Mouse (Mus musculus) midbrain, embryonic 14.5 days (tissue): Measurements from ENCODE around the gene Tbx1. TPM values are rescaled to one million over a fixed set of nuclear protein-coding genes. Genes with fewer than 3 reads are reported as not detected.
"Not testable (repeated sequence)": the region's sequence is repeated elsewhere in the genome, so short reads cannot be mapped to it uniquely, and the experiment has no call there.

Experiments used
- ATAC-seq: fragments of 200-750 bp; cut with Nextera tagmentation; 2 replicates; pipeline ENCODE4 v1.8.0; 2017; ENCODE audit warnings: moderate number of reproducible peaks, moderate library complexity; ENCODE audit not compliant: low FRiP score, low TSS enrichment
- DNase-seq: peaks from one replicate; pipeline ENCODE4 v3.0.0-alpha.2; 2015
- H3K27ac ChIP-seq: fragments of 300-500 bp; sonication (generic); replicated peaks from 2 replicates; pipeline ENCODE4 v1.5.1; 2014; ENCODE audit warnings: mild to moderate bottlenecking, low read depth, low read length, moderate library complexity
- H3K27me3 ChIP-seq: fragments of 300-500 bp; sonication (generic); 2 replicates; pipeline ENCODE4 v1.6.1; 2014; ENCODE audit warnings: low read length, control low read depth, mixed read lengths; ENCODE audit not compliant: control insufficient read depth, insufficient read depth
- H3K36me3 ChIP-seq: fragments of 300-500 bp; sonication (generic); 2 replicates; pipeline ENCODE4 v1.6.1; 2014; ENCODE audit warnings: low read length, control low read depth; ENCODE audit not compliant: control insufficient read depth, insufficient read depth
- H3K4me1 ChIP-seq: fragments of 300-500 bp; sonication (generic); 2 replicates; pipeline ENCODE4 v1.6.1; 2014; ENCODE audit warnings: mild to moderate bottlenecking, antibody characterized with exemption, low read length, control low read depth; ENCODE audit not compliant: control insufficient read depth, insufficient read depth
- H3K4me2 ChIP-seq: fragments of 300-500 bp; sonication (generic); 2 replicates; pipeline ENCODE4 v1.6.1; 2014; ENCODE audit warnings: mild to moderate bottlenecking, low read length, moderate library complexity
- H3K4me3 ChIP-seq: fragments of 300-500 bp; sonication (generic); replicated peaks from 2 replicates; pipeline ENCODE4 v1.5.1; 2014; ENCODE audit warnings: low read depth, low read length
- H3K9ac ChIP-seq: fragments of 300-500 bp; sonication (generic); replicated peaks from 2 replicates; pipeline ENCODE4 v1.6.1; 2014; ENCODE audit warnings: mild to moderate bottlenecking, low read length, moderate library complexity
- H3K9me3 ChIP-seq: fragments of 300-500 bp; sonication (generic); 2 replicates; pipeline ENCODE4 v1.6.1; 2016; ENCODE audit warnings: low read length, control low read depth, mixed read lengths; ENCODE audit not compliant: control insufficient read depth
- WGBS: fragments of 180-500 bp; shearing (Covaris S2); extraction: QIAGEN DNeasy Blood & Tissue Kit; methylation state at CpG from one replicate; pipeline ENCODE4 v1.1.7; 2014; 5-methylcytosine and 5-hydroxymethylcytosine counted together
- polyA plus RNA-seq: library from polyadenylated mRNA; unstranded; fragments of >200 nt; fragmentation: Nextera tagmentation; extraction: Ambion mirVana; gene quantifications from 2 replicates; pipeline ENCODE4 v1.2.1, GENCODE M21; 2014

Gene Tbx1
- polyA plus RNA-seq, 1 experiment from 2014 or later = 0.34 TPM

GRCm38 (mm10) chr16:18533061-18533460 lies 57.4 kb downstream of the Tbx1 start:
- not testable (repeated sequence) for H3K4me1 ChIP-seq, H3K27ac ChIP-seq, H3K4me2 ChIP-seq, DNase-seq, H3K36me3 ChIP-seq, H3K27me3 ChIP-seq, H3K9ac ChIP-seq, H3K9me3 ChIP-seq, H3K4me3 ChIP-seq
- 93% methylated on average over 7 of the region's 7 CpGs for WGBS
- ATAC-seq = peak; percentile 93; the same call in 1 of the 2 replicates

Other genes with a start within 250 kb of the Tbx1 start
- gene Tango2, start 242.6 kb downstream of the Tbx1 start, polyA plus RNA-seq = 70.0 TPM in 2 replicates
- gene Arvcf, start 242.5 kb downstream of the Tbx1 start, polyA plus RNA-seq = 70.2 and 70.4 TPM in 2 replicates
- gene Txnrd2, start 164.3 kb downstream of the Tbx1 start, polyA plus RNA-seq = 24.9 and 28.7 TPM in 2 replicates
- 79.9 and 81.3 TPM in 2 replicates for gene Comt, start 163.8 kb downstream of the Tbx1 start, polyA plus RNA-seq
- 14.8 and 15.9 TPM in 2 replicates for gene Gnb1l, start 92.0 kb downstream of the Tbx1 start, polyA plus RNA-seq
- gene Rtl10, start 91.8 kb downstream of the Tbx1 start, polyA plus RNA-seq = 3.6 and 4.1 TPM in 2 replicates
- 14.7 and 14.9 TPM in 2 replicates for gene Gp1bb, start 31.7 kb upstream of the Tbx1 start, polyA plus RNA-seq
- gene Gm49601, start 35.8 kb upstream of the Tbx1 start, polyA plus RNA-seq = 9.9 and 15.2 TPM in 2 replicates
- gene Sept5, start 39.3 kb upstream of the Tbx1 start, polyA plus RNA-seq = 175 and 200 TPM in 2 replicates
- 72.7 and 87.8 TPM in 2 replicates for gene Cldn5, start 186.2 kb upstream of the Tbx1 start, polyA plus RNA-seq
- 80.2 and 82.3 TPM in 2 replicates for gene Ufd1, start 221.1 kb upstream of the Tbx1 start, polyA plus RNA-seq
- gene Cdc45, start 221.3 kb upstream of the Tbx1 start, polyA plus RNA-seq = 6.8 and 11.1 TPM in 2 replicates
- gene 2510002D24Rik, start 245.9 kb upstream of the Tbx1 start, polyA plus RNA-seq = 27.2 and 35.3 TPM in 2 replicates
- gene Gm28539, start 245.9 kb upstream of the Tbx1 start, polyA plus RNA-seq = not detected in 2 replicates